Mouse (Mus musculus) midbrain, postnatal 0 days (tissue): ENCODE measurements around the gene Lbp. TPM values are rescaled to one million over a fixed set of nuclear protein-coding genes. Genes with fewer than 3 reads are reported as not detected.
A peak's percentile ranks its signal among the peaks of the same experiment; 100 is the strongest.

Experiments used
- ATAC-seq: fragments of 200-750 bp; cut with Nextera tagmentation; 2 replicates; pipeline ENCODE4 v1.8.0; 2017; ENCODE audit warnings: moderate number of reproducible peaks, mild to moderate bottlenecking, moderate TSS enrichment, moderate library complexity; ENCODE audit not compliant: low FRiP score
- DNase-seq: peaks from one replicate; pipeline ENCODE4 v3.0.0-alpha.2; 2015; ENCODE audit warnings: low spot score
- H3K27ac ChIP-seq: fragments of 300-500 bp; sonication (generic); 2 replicates; pipeline ENCODE4 v1.5.1; 2014; ENCODE audit warnings: low read depth, mild to moderate bottlenecking, low read length, mixed read lengths
- H3K27me3 ChIP-seq: fragments of 300-500 bp; sonication (generic); 2 replicates; pipeline ENCODE4 v1.6.1; 2014; ENCODE audit warnings: low read length, control low read depth, mixed read lengths; ENCODE audit not compliant: insufficient read depth
- H3K36me3 ChIP-seq: fragments of 300-500 bp; sonication (generic); 2 replicates; pipeline ENCODE4 v1.6.1; 2014; ENCODE audit warnings: low read length, control low read depth, mixed read lengths; ENCODE audit not compliant: insufficient read depth
- H3K4me1 ChIP-seq: fragments of 300-500 bp; sonication (generic); 2 replicates; pipeline ENCODE4 v1.6.1; 2014; ENCODE audit warnings: mild to moderate bottlenecking, control low read depth, antibody characterized with exemption, low read length, mixed read lengths; ENCODE audit not compliant: insufficient read depth
- H3K4me2 ChIP-seq: fragments of 300-500 bp; sonication (generic); 2 replicates; pipeline ENCODE4 v1.6.1; 2014; ENCODE audit warnings: low read depth, mild to moderate bottlenecking, low read length, mixed read lengths; ENCODE audit not compliant: poor library complexity, severe bottlenecking
- H3K4me3 ChIP-seq: fragments of 300-500 bp; sonication (generic); 2 replicates; pipeline ENCODE4 v1.5.1; 2014; ENCODE audit warnings: low read depth, mild to moderate bottlenecking, low read length, moderate library complexity
- H3K9ac ChIP-seq: fragments of 300-500 bp; sonication (generic); replicated peaks from 2 replicates; pipeline ENCODE4 v1.6.1; 2014; ENCODE audit warnings: mild to moderate bottlenecking, low read length, moderate library complexity, mixed read lengths; ENCODE audit not compliant: poor library complexity, severe bottlenecking
- H3K9me3 ChIP-seq: fragments of 300-500 bp; sonication (generic); 2 replicates; pipeline ENCODE4 v1.6.1; 2016; ENCODE audit warnings: low read length, control low read depth
- CTCF ChIP-seq: IDR thresholded peaks from 2 replicates; pipeline ENCODE4 v1.5.1; 2016; ENCODE audit warnings: antibody characterized with exemption, mild to moderate bottlenecking
- whole genome bisulfite sequencing: fragments of 180-500 bp; shearing (Covaris S2); extraction: QIAGEN DNeasy Blood & Tissue Kit; methylation state at CpG from one replicate; pipeline ENCODE4 v1.1.7; 2014; 5-methylcytosine and 5-hydroxymethylcytosine counted together
- polyA plus RNA-seq: library from polyadenylated mRNA; unstranded; fragments of >200 nt; fragmentation: Nextera tagmentation; extraction: Ambion mirVana; gene quantifications from 2 replicates; pipeline ENCODE4 v1.2.1, GENCODE M21; 2015
- total RNA-seq: library from RNA; depleted of rRNA; stranded (reverse); fragments of >200 nt; gene quantifications from 2 replicates; pipeline ENCODE4 v1.2.3, GENCODE M21; 2014

The Lbp gene
- total and polyA plus RNA-seq, 2 experiments from 2014 or later: 5.6 to 17.8 TPM

DNA sequence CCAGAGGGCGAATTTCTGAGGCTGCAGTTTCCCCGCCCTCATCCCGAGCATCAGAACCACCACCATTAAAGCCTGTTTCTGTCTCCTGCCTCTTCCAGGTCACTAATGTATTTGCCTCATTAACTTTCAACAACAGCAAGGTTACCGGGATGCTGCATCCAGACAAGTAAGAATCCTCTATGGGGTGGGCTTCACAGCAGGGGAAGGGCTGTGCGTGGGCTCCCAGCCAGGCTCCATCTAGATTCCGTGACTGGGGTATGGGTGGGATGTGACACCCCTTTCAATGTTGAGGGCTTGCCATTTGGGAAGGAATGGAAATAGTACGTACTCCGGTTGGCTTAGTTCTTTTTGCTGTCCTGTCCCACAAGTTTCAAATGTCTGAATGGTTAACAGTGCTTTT, 19.3 kb downstream of the Lbp start:
- ATAC-seq (no peak), DNase-seq (no peak)
- 60% methylated on average over 8 of the region's 8 CpGs for WGBS
- Histone ChIP-seq H3K4me1 (no peaks in the 10 kb centered on the region), H3K27ac (no peak overlapping the region), H3K36me3 (no peaks in the 10 kb centered on the region), H3K9me3 (no peaks in the 10 kb centered on the region), H3K9ac (no peak overlapping the region), H3K4me2 (no peak overlapping the region), H3K27me3 (no peaks in the 10 kb centered on the region), H3K4me3 (no peak overlapping the region)
- no peak for TF ChIP-seq CTCF

DNA sequence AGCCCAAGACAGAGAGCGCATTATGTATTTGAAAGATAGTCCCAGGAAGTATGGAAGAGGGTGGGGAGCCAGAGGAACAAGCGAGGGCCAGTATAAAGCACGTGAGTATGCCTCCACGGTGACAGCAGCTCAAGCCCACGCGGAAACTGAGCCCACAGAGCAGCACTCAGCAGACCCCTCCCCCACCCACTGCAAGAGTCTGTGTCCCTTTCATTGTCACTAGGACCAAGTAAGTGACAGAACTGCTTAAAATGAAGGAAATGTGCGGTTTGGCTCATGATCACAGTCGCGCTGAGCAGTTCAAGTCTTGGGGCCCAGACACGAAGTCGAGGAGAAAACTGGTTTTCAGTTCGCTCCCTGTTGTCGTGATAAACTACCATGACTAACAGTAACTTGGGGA, 28.1 kb downstream of the Lbp start:
- no peaks in the 10 kb centered on the region for H3K27me3 ChIP-seq
- H3K27ac ChIP-seq: no peak overlapping the region
- DNase-seq (no peak), ATAC-seq (no peak)
- no peaks in the 10 kb centered on the region for H3K36me3 ChIP-seq
- no peak overlapping the region for H3K9ac ChIP-seq
- H3K9me3 ChIP-seq: no peaks in the 10 kb centered on the region
- WGBS: 88% methylated on average over 13 of the region's 13 CpGs
- no peaks in the 10 kb centered on the region for H3K4me1 ChIP-seq
- no peak for TF ChIP-seq CTCF
- no peak overlapping the region for H3K4me3 ChIP-seq
- no peak overlapping the region for H3K4me2 ChIP-seq

DNA sequence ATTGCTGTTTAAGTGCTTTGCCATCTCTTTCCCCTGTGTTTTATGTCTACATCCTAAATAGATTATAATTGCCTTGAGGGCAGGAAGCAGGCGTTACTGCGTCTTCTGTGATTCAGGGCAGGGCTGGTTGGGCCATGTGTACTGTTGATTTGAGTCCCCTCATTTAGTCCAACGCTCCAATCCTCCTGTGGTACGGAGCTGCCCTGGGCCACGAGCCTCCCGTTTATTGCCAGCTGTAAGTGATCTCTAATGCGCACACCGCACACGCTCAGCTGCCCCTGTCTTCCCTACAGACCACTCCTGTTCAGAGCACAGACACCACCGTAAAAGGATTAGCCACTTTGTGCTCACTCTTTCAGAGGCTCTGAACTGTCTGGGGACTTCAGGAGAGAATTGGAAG, 31.4 kb downstream of the Lbp start:
- no peak overlapping the region for H3K27ac ChIP-seq
- TF ChIP-seq CTCF: no peak
- no peaks in the 10 kb centered on the region; the same call in 1 of the 2 replicates for H3K4me1 ChIP-seq
- no peak overlapping the region for H3K9ac ChIP-seq
- no peak for ATAC-seq
- H3K4me3 ChIP-seq: no peak overlapping the region
- no peaks in the 10 kb centered on the region for H3K36me3 ChIP-seq
- no peaks in the 10 kb centered on the region for H3K9me3 ChIP-seq
- no peaks in the 10 kb centered on the region for H3K27me3 ChIP-seq
- H3K4me2 ChIP-seq: no peak overlapping the region
- no peak for DNase-seq
- 57% methylated on average over 10 of the region's 10 CpGs for WGBS

DNA sequence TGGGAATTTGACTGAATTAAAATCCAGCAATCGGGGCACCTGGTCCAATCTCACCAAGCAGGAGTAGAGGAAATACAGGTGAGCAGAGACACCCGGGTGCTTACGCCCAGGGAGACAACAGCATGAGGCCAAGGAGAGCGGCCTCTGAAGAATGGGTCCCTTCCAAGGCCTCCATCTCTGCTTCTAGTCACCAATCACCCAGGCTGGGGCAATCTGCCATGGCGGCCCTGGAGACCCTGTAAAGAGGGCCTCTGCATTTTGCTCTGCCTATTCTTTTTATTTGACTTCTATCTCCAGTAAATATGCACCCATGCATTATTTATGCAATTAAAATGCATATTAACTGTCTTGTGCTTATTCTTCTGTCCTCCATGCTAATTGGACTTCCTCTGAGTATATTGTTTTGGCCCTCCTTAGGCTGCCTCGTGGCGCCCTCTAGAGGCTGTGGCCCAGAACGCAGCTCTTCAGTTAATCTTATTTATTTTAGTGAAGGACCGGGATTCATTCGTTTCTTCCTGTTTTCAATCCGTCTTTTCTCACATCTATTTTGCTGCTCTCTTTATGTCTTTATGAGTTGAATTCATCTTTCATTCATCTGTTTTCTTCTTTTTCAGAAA, 33.8 kb downstream of the Lbp start:
- no peaks in the 10 kb centered on the region for H3K9me3 ChIP-seq
- 29% methylated on average over 11 of the region's 11 CpGs for WGBS
- H3K27me3 ChIP-seq: no peaks in the 10 kb centered on the region
- no peaks in the 10 kb centered on the region for H3K36me3 ChIP-seq
- H3K4me1 ChIP-seq: no peaks in the 10 kb centered on the region; the same call in 1 of the 2 replicates
- H3K4me3 ChIP-seq: no peak overlapping the region
- no peak for ATAC-seq
- no peak overlapping the region for H3K4me2 ChIP-seq
- no peak overlapping the region for H3K27ac ChIP-seq
- no peak overlapping the region for H3K9ac ChIP-seq
- peak; percentile 98 for TF ChIP-seq CTCF
- DNase-seq: peak; percentile 83

DNA sequence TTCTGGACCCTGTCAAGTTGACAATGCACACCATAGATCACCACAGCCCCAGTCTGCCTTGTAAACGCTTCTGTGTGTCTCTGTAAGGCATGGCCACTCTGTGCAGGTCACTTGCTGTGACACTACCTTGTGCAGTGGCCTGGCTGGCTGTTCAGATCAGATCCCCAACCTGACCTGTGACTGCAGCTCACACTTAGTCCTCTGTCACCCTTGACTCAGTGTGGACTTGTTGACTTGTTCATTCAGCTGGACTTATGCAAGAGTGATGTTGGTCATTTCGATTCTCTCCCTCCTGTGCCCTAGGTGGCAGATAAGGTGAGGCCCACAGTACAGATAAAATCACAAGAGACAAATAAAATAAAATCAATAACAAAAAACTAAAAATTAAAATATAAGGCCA, 35.0 kb downstream of the Lbp start:
- WGBS: 87% methylated on average over 2 of the region's 2 CpGs
- no peak for TF ChIP-seq CTCF
- Histone ChIP-seq H3K4me3 (no peak overlapping the region), H3K27ac (no peak overlapping the region), H3K4me2 (no peak overlapping the region), H3K36me3 (no peaks in the 10 kb centered on the region), H3K9me3 (no peaks in the 10 kb centered on the region), H3K27me3 (no peaks in the 10 kb centered on the region), H3K4me1 (no peaks in the 10 kb centered on the region; the same call in 1 of the 2 replicates), H3K9ac (no peak overlapping the region)
- DNase-seq (no peak), ATAC-seq (no peak)

DNA sequence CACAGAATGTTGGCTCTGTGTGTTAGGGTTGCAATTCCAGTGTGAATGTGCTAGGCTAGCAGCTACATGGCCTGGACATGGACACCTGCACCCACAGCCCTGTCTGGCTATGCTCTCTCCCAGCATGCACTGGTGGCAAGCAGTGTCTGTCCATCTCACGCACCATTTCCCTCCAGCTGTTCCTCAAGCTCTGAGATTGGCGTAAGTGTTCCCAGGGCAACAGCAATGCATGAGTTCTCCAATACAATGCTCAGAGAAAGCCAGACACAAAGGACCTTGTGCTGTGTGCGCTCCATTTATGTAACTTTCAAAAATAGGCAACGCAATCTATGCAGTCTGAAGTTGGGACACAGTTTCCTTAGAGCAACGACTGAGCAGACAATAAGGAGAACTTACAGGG, 37.2 kb downstream of the Lbp start:
- H3K36me3 ChIP-seq: no peaks in the 10 kb centered on the region
- no peak overlapping the region for H3K9ac ChIP-seq
- no peak overlapping the region for H3K27ac ChIP-seq
- no peaks in the 10 kb centered on the region for H3K9me3 ChIP-seq
- ATAC-seq: no peak
- H3K4me2 ChIP-seq: no peak overlapping the region
- DNase-seq: peak; percentile 56
- H3K27me3 ChIP-seq: no peaks in the 10 kb centered on the region
- H3K4me1 ChIP-seq: no peaks in the 10 kb centered on the region; the same call in 1 of the 2 replicates
- WGBS: 25% methylated on average over 5 of the region's 5 CpGs
- no peak for TF ChIP-seq CTCF
- H3K4me3 ChIP-seq: no peak overlapping the region
